Mouse (Mus musculus) gastrocnemius, postnatal 14 days (tissue): Measurements from ENCODE around the gene Hdhd5. TPM values are rescaled to one million over a fixed set of nuclear protein-coding genes. Genes with fewer than 3 reads are reported as not detected.

Experiments
- DNase-seq: peaks from one replicate; pipeline ENCODE4 v3.0.0; 2021; ENCODE audit warnings: mixed read lengths
- intact Hi-C: fragments of 180-260 bp; cut with DNase I; formaldehyde crosslinking; loops from one replicate; pipeline ENCODE4 v1.15.1; 2025; ENCODE audit warnings: low total_unique reads
- long read RNA-seq, 2 experiments: library from polyadenylated mRNA; stranded (forward); transcript quantifications; one replicate each; pipeline ENCODE4 v2.0.0; 2021
- total RNA-seq, 2 experiments: library from RNA; stranded (reverse); gene quantifications; 2 replicates each; pipeline ENCODE4 v1.2.3; 2021

Gene Hdhd5
- 10 to 100 TPM; 21.0 to 25.2 TPM for total RNA-seq
- long read RNA-seq, experiment 1, transcript Hdhd5-201 (8 exons, 1,928 nt), result major isoform, 25 of 28 reads
- long read RNA-seq, experiment 1, partial matches to known transcripts, result 0 of 28 reads
- long read RNA-seq, experiment 1, other reads (novel, unspliced or antisense), result 3 of 28 reads
- long read RNA-seq, experiment 2, transcript Hdhd5-201 (8 exons, 1,928 nt), result major isoform, 31 of 41 reads
- long read RNA-seq, experiment 2, partial matches to known transcripts, result 3 of 41 reads
- long read RNA-seq, experiment 2, other reads (novel, unspliced or antisense), result 7 of 41 reads

DNA sequence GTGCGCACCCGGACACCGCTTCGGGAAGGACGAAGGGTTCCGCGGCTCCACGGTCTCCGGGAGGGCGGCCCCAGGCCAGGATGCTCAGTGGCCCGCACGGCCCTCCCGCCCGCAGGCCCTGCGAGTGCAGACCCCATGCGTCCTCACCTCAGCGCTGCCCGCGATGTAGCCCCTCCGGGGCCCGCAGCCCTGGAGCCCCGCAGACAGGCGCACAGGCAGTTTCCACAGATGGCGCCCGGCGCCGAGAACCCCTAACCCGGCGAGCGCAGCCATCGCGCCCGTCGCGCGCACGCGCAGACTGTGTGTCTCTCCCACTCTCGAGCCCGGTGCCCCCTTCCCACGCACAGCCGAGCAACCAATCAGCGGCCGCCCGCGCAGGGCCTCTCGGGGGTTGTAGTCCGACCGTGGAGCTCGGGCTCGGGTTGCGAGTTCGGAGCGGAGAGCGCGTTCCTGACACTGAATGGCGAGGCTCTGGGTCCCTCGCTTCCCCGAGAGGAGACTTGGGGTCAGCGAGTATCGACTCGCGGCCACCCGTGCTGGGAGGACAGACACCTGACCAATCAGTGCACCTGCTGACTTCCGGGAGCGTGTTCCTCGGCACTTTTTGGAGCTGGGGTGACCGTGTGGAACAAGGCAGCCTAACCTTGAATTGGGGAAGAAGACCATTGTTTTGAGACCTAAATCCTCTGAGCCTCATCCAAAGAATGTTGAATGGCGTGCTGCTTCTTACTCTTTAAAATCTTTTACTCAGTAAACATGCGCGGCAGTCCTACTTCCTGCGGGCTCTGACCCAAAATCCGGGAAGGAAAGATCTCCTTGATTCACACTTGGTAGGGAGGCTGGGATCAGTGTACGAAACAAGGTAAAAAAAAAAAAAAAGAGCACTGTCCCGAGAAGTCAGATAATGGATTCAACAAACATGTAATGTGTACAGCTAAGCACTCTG lies at the start of gene Hdhd5:
Gene Hdhd5, minus strand, starts transcription at position 300 of the 946 bp plus-strand sequence.
- intact Hi-C loops, result no loop called here
- peak; percentile 94 for DNase-seq

DNA sequence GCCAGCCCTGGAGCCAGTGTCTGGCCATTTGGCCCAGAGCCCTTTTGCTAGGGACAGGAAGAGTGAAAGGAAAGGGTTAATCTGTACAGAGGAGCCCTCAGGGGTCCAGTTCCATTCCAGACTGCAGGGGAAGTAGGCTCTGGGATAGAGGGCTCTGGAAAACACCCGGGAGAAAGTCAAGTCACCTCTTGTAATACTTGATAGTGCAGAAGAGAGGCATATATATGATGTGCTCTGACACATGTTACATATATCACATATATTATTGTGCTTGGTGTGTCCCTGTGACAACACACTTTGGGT lies 49.5 kb upstream of the Hdhd5 start:
- intact Hi-C loops, result no loop called here
- DNase-seq, result no peak

DNA sequence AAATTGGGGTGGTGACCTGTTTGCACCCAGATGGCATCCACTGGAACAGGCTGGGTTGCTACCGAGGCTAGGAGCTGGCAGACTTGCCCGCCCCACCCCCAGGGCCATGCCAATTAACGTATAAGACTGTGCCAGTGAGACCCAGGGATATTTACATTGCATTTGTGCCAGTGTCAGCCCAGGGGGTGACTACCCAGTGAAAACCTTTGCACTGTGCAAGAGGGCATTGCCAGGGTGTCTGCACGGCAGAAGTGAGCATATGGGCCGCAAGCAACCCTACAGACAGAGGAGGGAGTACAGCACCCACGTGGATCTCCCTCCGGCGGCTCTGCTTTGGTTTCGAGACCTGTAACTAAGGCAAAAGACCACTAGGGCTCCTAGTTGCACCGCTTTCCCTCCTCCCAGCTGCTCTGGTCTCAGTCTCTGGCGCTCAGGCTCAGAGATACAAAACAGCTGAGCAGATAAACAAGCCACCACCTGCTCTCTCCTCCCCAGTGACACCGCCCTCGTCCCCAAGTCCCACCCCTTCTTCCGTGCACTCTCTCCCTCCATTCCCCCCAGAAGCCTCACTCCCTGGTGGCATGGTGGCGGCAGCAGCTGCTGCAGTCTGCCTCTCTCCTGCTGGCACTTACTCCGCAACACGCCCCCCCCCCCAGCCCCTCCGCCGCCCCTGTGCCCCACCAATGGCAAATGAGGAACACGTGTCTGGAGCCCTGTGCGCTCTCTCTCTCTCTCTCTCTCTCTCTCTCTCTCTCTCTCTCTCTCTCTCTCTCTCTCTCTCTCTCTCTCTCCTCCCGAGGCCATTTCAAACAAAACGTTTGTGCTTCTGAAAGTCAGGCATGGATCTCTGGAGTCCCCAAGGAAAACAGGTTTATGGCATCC lies 49.0 kb upstream of the Hdhd5 start:
- peak; percentile 73 for DNase-seq
- intact Hi-C loops, result no loop called here

DNA sequence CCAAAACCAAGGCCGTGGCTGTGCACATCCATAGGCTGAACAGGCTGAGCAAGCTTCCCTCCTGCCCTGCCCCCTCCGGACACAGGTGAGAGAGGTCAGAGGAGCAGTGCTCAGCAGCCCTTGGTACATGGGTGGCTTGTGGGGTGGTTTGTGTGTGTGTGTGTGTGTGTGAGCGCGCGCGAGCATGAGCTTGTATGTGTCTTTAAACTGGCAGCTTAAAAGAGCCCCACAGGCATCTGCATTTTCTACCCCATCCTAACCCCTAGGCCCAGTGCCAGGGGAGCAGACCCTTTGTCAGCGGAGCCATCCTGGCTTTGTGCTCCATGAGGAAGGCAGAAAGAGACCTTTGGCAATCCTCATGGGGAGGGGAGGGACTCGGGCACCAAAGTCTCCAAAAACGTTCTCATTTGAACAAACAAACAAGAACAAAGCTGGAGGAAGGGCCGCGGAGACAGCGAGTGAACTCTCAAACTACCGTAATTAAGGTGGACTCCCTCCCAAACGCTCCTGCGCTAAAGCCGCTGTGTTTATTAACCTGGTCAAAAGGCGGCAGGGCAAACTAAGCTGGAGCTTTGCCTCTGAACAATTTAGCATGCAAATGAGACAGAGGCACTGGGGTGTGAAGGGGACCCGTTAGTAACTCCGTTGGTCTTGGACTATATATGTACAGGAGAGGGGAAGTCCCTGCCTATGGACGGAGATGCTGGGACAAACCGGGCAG lies 48.2 kb upstream of the Hdhd5 start:
- DNase-seq, result no peak
- intact Hi-C loops, result no loop called here

DNA sequence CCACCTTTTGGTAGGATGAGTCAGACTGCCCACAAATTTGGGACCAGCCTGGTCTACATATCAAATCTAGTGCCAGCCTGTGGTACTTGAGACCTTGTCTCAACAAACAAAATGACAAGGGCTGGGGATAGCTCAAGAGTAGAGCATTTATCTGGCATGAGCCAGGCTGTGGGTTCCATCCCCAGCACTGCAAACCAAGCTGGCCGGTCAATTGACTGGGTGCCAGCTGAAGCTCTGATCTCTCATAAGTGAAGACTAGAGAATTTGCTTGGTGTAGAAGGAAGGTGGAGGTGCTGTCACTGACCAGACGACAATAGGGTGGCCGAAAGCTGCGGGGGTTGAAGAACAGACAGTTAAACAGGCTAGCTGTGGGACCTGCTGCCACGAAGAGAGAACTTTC lies 47.4 kb upstream of the Hdhd5 start:
- intact Hi-C loops, result no loop called here

DNA sequence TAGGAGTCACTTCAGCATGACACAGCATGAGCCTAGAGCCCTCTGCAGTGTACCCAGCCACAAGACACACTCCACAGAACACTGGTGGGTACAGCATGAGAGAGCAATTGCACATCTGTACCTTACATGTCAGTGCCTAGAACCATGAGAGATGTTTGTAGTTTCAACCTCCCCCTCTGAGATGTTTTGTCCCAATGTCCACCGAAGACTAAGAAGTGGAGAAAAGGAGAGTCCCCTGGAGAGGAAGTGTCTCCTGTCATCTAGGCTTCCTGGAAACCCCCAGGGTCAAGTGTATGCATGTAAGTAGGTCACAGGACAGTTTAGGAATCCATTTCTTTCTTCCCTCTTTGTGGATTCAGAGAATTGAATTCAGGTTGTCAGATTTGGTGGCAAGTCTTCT lies 41.3 kb upstream of the Hdhd5 start:
- intact Hi-C loops, result no loop called here
- DNase-seq, result no peak

More for the DNA sequence above, 47.4 kb upstream of the Hdhd5 start:
- no peak for DNase-seq

DNA sequence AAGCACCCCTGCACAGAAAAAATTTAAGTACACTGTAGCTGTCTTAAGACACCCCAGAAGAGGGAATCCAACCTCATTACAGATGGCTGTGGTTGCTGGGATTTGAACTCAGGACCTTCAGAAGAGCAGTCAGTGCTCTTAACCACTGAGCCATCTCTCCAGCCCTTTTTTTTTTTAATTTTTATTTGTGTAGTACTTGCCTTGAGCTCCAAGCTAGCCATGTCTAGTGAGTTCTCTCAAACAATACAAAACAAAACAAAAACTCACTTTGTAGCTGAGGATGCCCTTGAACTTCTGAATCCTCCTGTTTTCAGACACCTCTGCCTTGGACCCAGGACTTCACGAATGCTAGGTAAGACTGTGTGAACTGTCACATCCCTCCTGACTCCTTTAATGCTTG lies 37.1 kb upstream of the Hdhd5 start:
- intact Hi-C loops, result no loop called here
- no peak for DNase-seq

DNA sequence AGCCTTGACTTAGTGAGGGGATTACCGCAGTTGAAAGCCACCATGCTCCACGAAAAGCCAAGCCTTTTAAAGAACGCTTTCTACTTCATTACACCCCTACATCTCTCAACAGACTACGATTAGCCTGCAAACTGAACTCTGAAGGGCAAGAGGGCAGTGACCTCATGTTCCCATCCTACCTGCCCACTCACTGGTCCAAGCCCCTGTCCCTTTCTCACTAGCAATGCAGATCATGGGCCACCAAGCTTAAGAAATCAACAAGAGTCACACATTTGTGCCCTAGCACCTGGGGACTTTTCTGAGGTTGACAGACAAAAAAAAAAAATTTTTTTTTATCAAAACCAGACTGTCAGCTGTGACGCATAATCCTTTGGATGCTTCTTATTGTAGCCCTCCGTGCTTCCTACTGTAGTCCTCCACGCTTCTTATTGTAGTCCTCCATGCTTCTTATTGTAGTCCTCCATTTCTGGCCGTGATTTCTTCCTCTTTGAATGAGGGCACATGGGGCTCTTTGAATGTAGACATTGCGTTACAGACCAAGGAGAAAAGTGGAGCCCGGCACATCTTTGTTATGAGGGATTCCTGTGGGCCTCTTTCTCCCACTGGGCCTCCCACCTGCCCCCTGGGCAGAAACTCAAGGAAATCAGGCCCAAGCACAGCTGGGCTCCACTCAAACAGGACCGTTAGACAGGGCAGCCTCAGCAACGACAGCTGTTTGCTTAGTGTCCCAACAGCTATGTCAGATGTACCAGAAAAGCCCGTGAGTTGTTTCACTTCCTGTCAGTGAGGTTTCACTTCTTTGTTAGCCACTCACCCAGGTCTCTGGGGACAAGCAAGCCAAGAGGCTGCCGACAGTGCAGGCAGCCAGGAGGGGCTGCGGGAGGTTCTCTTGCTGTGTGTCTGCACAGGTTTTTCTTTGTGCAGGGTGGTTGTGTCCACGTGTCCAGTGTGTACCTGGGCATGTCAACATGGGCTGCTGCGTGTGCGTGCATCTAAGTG lies 36.1 kb upstream of the Hdhd5 start:
- intact Hi-C loops, result no loop called here
- DNase-seq, result peak; percentile 29

DNA sequence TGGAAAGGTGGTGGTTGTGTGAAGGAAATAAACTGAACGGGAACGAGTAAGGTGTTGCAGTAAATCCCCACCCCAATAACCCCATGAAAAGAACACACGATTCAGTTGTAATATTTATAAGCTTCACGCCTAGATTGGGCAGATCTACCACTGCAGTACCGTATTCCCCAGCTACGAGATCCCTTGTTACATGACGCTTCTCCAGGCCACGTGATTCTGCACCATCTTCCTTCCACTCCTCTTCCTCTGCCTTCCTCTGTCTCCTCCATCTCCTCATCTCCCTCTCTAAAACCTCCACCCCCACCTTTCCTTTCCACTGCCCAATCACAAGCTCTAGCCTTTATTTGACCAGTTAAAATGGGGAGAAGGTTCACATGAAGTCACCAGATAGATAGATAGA lies 25.5 kb upstream of the Hdhd5 start:
- DNase-seq, result no peak
- intact Hi-C loops, result no loop called here

DNA sequence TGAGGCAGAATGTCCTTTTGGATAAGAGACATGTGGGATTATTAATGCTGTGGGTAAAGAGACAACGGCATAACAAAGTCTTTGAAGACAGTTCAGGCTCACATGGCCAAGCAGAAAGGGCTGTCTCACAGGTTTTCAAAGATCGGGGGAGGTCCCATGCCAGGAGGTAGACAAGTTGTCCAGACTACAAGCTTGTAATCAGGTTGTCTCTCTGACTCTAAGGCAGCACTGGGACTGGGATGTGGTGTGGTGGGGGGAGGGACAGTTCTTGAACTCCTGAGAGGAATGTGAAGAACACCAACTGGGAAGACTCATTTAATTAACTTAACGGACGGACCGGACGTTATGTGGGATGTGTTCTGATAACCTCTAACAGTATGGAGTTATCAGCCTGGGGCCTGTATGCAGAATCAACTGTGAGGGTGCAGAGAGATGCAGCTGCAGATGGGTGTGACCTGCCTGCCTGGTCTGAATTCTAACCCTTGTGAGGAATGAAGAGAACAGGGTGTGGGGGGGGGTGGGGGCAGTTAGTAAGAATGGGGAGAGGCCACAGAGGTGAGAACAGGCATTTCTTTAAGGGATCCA lies 25.0 kb upstream of the Hdhd5 start:
- DNase-seq, result no peak
- intact Hi-C loops, result no loop called here

DNA sequence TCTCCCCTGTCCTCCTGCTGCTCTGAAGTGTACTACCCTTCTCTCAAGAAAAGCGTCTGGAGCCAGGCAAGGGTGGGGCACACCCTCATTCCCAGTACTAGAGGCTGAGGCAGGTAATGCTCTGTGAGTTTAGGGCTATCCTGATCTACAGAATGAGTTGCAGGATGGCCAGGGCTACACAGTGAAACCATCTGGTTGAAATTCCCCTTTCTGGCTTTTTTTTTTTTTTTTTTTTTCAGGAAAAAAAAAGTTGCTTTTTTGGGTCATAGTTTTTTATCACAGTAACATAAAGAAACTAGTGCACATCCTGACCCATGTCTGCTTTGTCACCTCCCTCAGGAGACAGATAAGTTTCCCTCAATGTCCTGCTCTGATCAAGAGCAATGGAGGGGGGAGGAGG lies 24.0 kb upstream of the Hdhd5 start:
- no peak for DNase-seq
- intact Hi-C loops, result no loop called here

DNA sequence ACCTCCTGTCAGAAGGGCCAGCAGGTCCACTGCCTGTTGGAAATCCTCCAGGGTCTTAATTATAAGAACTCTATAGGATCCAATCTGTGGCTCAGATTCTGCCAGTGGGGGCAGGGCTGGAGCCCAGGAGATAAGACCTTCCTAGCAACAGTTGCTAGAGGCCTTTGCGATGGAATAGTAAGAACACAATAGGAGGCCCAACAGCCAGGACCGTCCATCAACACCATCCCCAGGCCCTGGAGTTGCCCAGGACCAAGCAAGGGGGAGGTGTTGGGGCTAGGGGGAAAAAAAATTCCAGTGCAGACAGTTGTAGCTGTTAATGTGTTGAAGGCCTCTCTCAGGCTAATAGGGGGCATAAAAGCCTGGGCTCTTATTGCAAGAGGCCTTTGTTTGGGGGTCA lies 19.1 kb upstream of the Hdhd5 start:
- no peak for DNase-seq
- intact Hi-C loops, result no loop called here

DNA sequence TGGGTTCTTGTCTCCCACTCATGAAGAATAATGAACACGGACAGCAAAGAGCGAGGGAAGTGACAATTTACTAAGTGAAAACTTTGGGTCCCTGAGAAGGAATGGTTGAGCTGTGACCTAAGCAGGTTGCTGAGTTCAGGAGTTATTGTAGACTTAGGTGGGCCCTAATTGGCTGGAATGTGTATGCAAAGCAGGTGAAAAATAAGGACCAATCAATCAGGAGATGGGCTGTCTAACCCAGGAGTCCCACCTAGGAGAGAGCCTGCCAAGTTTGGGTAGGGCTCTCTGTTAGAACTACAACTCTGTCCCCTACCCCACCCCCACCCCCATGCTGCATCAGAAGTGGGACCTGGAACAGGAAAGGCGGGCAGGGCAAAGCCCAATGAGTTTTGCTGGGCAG lies 17.5 kb upstream of the Hdhd5 start:
- no peak for DNase-seq
- intact Hi-C loops, result no loop called here

DNA sequence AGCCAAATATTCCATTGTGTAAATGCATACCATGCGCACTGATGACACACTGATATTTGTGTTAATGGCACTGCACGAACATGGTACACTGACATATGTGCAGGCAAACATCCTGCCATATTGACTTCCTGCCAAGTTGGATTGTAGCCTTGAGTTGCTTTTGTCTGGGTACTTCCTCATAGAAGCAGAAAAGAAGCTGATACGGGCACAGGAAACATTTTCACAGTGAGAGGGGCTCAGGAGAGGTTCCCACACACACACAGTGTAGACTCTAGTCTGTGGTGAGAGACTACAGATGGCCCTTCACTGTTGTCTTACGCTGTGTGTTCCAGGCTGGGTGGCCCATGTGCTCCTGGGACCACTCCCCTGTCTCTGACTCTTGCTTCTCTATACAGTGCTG lies 15.9 kb upstream of the Hdhd5 start:
- intact Hi-C loops, result no loop called here
- no peak for DNase-seq

DNA sequence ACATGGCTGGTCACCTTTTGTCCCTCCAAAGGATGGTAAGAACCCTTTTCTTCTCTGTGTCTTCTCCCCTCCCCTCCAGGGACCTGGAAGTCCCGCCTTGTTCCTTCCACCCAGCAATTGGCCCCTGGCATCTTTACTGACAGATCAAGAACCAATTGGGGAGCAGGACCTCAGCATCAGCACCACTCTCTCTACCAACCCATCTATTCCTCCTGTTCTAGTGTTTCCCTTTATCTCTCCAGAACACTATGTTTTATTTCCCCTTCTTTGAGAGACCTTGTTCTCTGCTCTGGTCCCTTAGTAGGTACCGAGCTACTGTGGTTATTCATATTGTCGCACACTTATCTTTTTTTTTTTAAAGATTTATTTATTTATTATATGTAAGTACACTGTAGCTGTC lies 15.2 kb upstream of the Hdhd5 start:
- intact Hi-C loops, result no loop called here
- no peak for DNase-seq

DNA sequence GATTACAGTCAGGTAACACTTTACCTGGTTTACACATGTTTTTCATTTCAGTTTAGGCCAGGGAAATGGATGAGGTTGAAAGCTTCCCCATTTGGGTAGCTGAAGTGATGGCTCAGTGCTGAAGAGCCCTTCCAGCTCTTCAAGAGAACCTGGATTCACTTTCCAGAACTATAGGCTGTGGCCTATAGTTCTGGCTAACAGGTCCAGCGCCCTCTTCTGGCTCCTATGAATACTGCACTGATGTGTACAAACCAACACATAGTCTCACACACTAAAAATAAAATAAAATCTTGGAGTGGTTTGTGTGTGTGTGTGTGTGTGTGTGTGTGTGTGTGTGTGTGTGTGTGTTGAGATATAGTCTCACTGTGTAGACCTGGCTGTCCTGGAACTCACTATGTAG lies 10.9 kb upstream of the Hdhd5 start:
- no peak for DNase-seq
- intact Hi-C loops, result no loop called here

DNA sequence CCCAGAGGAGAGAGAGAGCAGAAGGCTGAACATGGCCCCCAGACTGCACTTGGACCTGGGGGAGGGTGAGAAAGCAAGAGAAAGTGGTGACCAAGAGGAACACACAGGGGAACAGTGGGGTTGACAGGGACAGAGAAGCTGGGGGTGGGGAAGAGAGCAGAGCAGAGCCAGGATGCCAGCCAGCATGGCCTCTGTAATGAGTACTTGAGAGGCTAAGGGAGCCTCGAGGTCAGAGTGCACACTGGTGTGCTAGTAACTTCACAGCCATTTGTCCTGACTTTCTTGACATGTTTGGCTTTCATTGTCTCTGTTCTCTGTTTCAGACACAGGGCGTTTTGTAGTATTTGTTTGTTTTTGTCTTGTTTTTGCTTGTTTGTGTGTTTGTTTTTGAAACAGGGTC lies 10.3 kb upstream of the Hdhd5 start:
- intact Hi-C loops, result no loop called here

DNA sequence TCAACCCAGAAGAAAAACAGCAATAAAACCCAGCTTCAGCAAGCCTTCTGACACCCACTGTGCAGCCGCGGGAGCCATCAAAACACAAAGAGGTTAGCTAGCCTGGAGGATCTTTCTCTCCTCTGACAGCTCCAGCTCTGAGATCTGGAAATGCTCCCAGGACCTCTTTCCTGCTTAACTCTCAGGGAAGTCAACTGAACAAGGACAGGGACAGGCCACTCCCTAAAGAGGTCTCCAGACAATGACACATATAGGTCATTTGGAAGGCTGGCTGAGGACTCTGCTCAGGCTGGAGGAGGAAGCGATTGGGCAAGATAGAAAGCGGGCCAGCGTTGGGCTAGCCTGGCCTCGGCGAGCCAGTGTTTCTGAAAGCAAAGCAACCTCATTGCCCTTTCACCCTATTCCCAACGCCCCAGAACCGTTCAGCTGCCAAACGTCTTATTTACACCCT lies 8.7 kb upstream of the Hdhd5 start:
- peak; percentile 35 for DNase-seq

More for the DNA sequence above, 10.3 kb upstream of the Hdhd5 start:
- DNase-seq, result no peak

More for the DNA sequence above, 8.7 kb upstream of the Hdhd5 start:
- intact Hi-C loops, result loop anchor here (2.0 kb wide), 1 partner anchor 197 kb away; no protein-coding TSS in a partner anchor
